Mouse (Mus musculus) midbrain, embryonic 16.5 days (tissue): ENCODE data around the gene Gm20604. TPM values are rescaled to one million over a fixed set of nuclear protein-coding genes. Genes with fewer than 3 reads are reported as not detected.

ENCODE experiments used
- ATAC-seq: fragments of 200-750 bp; cut with Nextera tagmentation; 2 replicates; pipeline ENCODE4 v1.8.0; 2017; ENCODE audit warnings: moderate TSS enrichment
- H3K27ac ChIP-seq: fragments of 300-500 bp; sonication (generic); 2 replicates; pipeline ENCODE4 v1.5.1; 2014; ENCODE audit warnings: mild to moderate bottlenecking, low read length, mixed read lengths
- H3K27me3 ChIP-seq: fragments of 300-500 bp; sonication (generic); 2 replicates; pipeline ENCODE4 v1.6.1; 2014; ENCODE audit warnings: low read depth, low read length, mixed read lengths; ENCODE audit not compliant: control insufficient read depth, insufficient read depth
- H3K36me3 ChIP-seq: fragments of 300-500 bp; sonication (generic); 2 replicates; pipeline ENCODE4 v1.6.1; 2014; ENCODE audit warnings: mild to moderate bottlenecking, low read length, moderate library complexity, mixed read lengths; ENCODE audit not compliant: control insufficient read depth, insufficient read depth
- H3K4me1 ChIP-seq: fragments of 300-500 bp; sonication (generic); 2 replicates; pipeline ENCODE4 v1.6.1; 2014; ENCODE audit warnings: mild to moderate bottlenecking, low read length, mixed read lengths; ENCODE audit not compliant: control insufficient read depth, insufficient read depth
- H3K4me2 ChIP-seq: fragments of 300-500 bp; sonication (generic); 2 replicates; pipeline ENCODE4 v1.6.1; 2014; ENCODE audit warnings: mild to moderate bottlenecking, low read length, mixed read lengths
- H3K4me3 ChIP-seq: fragments of 300-500 bp; sonication (generic); 2 replicates; pipeline ENCODE4 v1.5.1; 2014; ENCODE audit warnings: low read depth, mild to moderate bottlenecking, low read length, moderate library complexity, mixed read lengths
- H3K9ac ChIP-seq: fragments of 300-500 bp; sonication (generic); 2 replicates; pipeline ENCODE4 v1.6.1; 2014; ENCODE audit warnings: low read depth, low read length, mixed read lengths
- H3K9me3 ChIP-seq: fragments of 300-500 bp; sonication (generic); replicated peaks from 2 replicates; pipeline ENCODE4 v1.6.1; 2014; ENCODE audit warnings: mild to moderate bottlenecking, low read length, mixed read lengths; ENCODE audit not compliant: control insufficient read depth, poor library complexity, severe bottlenecking
- WGBS: fragments of 180-500 bp; shearing (Covaris S2); extraction: QIAGEN DNeasy Blood & Tissue Kit; methylation state at CpG from one replicate; pipeline ENCODE4 v1.1.7; 2014; 5-methylcytosine and 5-hydroxymethylcytosine counted together
- polyA plus RNA-seq: library from polyadenylated mRNA; unstranded; fragments of >200 nt; fragmentation: Nextera tagmentation; extraction: Ambion mirVana; gene quantifications from 2 replicates; pipeline ENCODE4 v1.2.1, GENCODE M21; 2015

The Gm20604 gene
- polyA plus RNA-seq, 1 experiment from 2014 or later, result 50.9 TPM

DNA sequence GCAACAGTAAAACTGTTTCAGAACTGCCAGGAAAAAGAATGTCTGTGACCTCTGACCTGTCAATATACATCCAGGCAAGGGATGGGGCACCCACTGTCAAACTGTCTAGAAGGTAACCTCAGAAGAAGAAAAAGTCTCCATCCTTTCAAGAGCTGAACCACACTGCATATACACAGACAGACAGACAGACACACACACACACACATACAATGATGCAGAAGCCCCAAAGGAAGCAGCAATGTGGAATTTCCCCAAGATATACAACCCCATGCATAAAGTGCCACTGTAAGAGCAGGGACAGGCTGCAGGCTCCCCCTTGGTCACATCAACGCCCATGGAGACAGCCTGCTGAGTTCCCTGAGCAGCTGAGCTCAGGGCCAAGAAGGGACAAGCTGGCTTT lies 59.3 kb downstream of the Gm20604 start:
- Histone ChIP-seq H3K4me2 (no peak overlapping the region), H3K4me3 (no peak overlapping the region), H3K36me3 (no peaks in the 10 kb centered on the region), H3K9me3 (no peaks in the 10 kb centered on the region), H3K4me1 (peaks cover 38% of the 10 kb centered on the region), H3K27me3 (no peaks in the 10 kb centered on the region), H3K27ac (no peak overlapping the region), H3K9ac (no peak overlapping the region)
- no peak for ATAC-seq
- 44% methylated on average over 1 of the region's 1 CpGs for whole genome bisulfite sequencing

DNA sequence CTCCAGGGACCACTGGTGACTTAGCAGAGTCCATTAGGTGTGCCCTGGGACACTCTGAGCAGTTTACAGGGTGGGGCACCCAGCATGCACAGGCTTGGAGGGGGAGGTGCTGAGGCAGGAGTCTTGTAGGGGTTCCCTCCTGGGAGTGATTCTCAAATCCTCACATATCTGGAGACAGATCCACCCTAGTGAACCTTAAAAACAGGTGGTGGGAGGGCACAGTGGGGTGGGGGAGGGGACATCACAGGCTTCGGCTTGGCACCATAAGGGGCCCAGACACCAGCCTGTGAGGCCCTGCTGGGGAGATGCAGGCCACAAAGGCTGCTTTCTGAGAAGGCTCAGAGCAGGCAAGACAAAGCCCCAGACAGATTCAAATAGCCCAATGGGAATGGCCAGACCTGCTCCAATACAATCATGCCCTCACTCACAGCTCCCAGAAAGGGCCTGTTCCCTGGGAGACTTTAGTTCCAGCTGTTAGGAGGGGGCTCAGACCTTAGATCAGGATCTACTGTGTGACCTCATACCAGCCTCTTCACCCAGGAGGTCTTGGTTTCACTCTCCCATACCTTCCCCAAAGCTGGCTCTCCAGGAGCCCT lies 60.3 kb downstream of the Gm20604 start:
- H3K4me1 ChIP-seq, result peaks cover 32% of the 10 kb centered on the region
- no peak overlapping the region for H3K9ac ChIP-seq

DNA sequence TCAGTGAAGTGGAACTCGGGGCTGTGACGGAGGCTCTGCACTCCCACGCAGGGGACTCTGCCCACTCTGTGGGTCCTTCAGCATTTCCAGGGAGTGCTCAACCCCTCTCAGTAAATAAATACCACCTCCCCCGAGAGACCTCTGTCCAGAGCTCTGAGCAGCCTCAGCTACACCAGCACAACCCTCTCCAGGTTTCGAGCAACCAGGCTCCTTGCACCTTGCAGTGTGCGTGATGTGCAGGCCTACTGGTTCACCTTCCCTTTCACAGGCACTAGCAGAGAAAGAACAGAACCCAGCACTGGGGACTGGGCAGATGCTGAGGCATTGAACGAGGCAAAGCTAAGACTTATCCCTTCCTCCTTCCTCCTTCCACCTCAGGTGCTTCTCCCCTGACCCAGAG lies 61.1 kb downstream of the Gm20604 start:
- Histone ChIP-seq H3K4me3 (no peak overlapping the region), H3K9ac (no peak overlapping the region), H3K27ac (no peak overlapping the region), H3K27me3 (no peaks in the 10 kb centered on the region), H3K9me3 (no peaks in the 10 kb centered on the region), H3K4me2 (no peak overlapping the region), H3K4me1 (peaks cover 27% of the 10 kb centered on the region), H3K36me3 (no peaks in the 10 kb centered on the region)
- ATAC-seq, result no peak
- WGBS, result 74% methylated on average over 7 of the region's 7 CpGs

More for the DNA sequence above, 60.3 kb downstream of the Gm20604 start:
- WGBS, result 0% methylated on average over 1 of the region's 1 CpGs
- no peak overlapping the region for H3K4me3 ChIP-seq
- no peaks in the 10 kb centered on the region for H3K36me3 ChIP-seq
- ATAC-seq, result peak; percentile 14; the same call in 1 of the 2 replicates
- no peaks in the 10 kb centered on the region for H3K27me3 ChIP-seq
- H3K9me3 ChIP-seq, result no peaks in the 10 kb centered on the region
- no peak overlapping the region for H3K4me2 ChIP-seq
- H3K27ac ChIP-seq, result no peak overlapping the region

DNA sequence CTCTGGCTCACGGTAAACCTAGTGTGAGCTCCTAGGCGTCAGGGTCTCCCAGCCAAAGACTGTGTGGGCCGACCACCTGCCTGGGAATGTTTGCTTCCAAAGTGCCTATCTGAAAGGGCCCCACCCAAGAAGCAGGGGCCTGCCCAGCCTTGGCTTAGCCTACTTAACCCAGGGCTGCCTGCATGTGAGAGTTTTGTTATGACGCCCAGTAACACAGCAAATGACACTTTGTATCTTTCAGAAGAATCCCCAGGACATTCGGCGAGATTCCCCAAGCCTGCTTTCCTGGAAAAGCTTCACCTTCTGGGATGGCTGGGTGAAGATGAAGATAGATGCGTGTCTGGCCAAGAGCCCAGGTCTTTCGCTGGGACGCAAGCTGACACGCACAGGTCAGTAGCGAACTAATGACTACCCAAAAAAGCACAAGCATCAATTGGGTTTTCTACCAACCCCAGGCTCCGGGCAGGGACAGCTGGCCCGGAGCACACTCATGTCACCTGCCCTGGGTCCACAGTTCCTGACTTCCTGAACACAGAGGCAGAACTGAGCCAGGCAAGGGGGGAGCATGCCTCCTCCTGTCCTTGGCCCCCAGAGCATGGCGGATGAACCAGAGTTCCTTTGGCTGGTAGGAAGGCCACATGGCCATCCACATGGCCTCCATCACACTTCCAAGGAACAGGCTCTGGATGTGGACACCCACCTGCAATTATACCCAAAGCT lies 61.7 kb downstream of the Gm20604 start:
- WGBS, result 91% methylated on average over 14 of the region's 14 CpGs
- no peak for ATAC-seq
- no peaks in the 10 kb centered on the region for H3K9me3 ChIP-seq
- H3K4me2 ChIP-seq, result no peak overlapping the region
- no peak overlapping the region for H3K27ac ChIP-seq
- no peaks in the 10 kb centered on the region for H3K36me3 ChIP-seq
- H3K4me1 ChIP-seq, result peaks cover 21% of the 10 kb centered on the region
- H3K9ac ChIP-seq, result no peak overlapping the region
- H3K4me3 ChIP-seq, result no peak overlapping the region
- H3K27me3 ChIP-seq, result no peaks in the 10 kb centered on the region

DNA sequence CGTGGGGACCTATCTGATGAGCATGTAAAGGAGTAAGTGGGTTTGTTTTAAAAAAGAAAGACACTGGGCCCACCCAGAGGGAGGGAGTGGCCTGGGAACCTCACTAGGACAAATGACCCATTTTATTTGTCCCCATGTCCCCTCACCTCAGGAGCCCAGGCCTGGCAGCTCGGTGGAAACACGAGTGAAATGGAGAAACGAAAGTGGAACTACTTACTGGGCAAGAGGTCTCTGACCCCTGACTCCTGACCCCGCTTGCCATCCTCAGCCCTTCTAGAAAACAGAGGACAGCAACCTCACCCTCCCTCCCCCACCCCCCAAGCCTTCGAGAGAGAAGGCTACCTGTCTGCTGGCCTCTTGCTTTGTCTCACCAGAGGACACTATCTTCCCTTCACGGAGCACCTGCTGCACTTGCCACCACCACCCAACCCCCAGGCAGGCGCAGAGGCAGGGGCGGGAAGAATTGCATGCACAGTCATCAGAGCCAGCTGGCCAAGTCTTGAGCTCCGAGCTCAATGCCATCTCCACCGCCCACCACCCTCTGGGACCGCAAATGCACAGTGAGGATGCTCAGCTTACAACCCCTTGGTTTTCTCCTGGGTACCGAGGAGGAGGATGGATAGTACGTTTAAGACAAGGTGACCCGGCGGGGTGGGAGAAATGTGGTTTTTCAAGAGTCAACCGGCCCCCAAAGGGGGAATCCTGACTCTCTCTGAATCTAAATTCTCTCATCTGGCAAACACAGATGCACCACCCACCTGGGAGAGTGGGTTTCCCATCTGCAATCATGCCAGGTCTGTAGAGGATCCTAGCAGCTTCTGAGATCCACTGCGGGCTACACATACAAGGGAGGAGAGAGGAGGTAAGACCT lies 62.9 kb downstream of the Gm20604 start:
- peaks cover 19% of the 10 kb centered on the region for H3K4me1 ChIP-seq
- H3K27me3 ChIP-seq, result no peaks in the 10 kb centered on the region
- H3K4me2 ChIP-seq, result no peak overlapping the region
- WGBS, result 68% methylated on average over 18 of the region's 18 CpGs
- H3K9ac ChIP-seq, result no peak overlapping the region
- no peak for ATAC-seq
- no peaks in the 10 kb centered on the region for H3K36me3 ChIP-seq
- no peak overlapping the region for H3K4me3 ChIP-seq
- H3K27ac ChIP-seq, result no peak overlapping the region
- H3K9me3 ChIP-seq, result no peaks in the 10 kb centered on the region

DNA sequence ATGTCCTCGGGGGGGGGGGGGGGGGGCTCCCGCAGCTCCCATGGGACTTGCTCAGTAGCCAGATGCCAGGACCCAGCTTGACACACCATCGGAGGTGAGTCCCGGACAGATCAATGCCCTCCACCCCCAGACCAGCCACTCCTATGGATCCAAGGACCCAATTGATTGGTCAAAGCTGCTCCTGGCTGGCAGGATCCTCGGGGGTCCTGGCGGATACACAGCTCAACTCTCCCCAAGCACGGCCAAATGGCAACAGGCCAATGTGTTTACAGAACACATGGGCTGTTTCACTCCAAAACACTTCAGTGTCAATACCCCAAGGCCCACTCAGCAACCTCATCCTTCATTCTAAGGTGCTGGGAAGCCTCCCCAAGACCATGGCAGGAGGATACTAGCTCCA lies 66.7 kb downstream of the Gm20604 start:
- WGBS, result 79% methylated on average over 7 of the region's 7 CpGs

More for the DNA sequence above, 66.7 kb downstream of the Gm20604 start:
- Histone ChIP-seq H3K27ac (no peak overlapping the region), H3K36me3 (no peaks in the 10 kb centered on the region), H3K4me2 (no peak overlapping the region), H3K27me3 (no peaks in the 10 kb centered on the region), H3K9ac (no peak overlapping the region), H3K4me3 (no peak overlapping the region), H3K4me1 (no peaks in the 10 kb centered on the region), H3K9me3 (no peaks in the 10 kb centered on the region)
- ATAC-seq, result no peak

Other genes starting within 250 kb of the Gm20604 start
- 165 and 194 TPM in 2 replicates for gene Chga, start 203.7 kb downstream of the Gm20604 start, polyA plus RNA-seq
- gene Itpk1, start 53.7 kb downstream of the Gm20604 start, polyA plus RNA-seq, result 35.8 and 39.3 TPM in 2 replicates
- 76.2 and 78.4 TPM in 2 replicates for gene Moap1, start 15.0 kb downstream of the Gm20604 start, polyA plus RNA-seq
- gene Tmem251, start 14.9 kb downstream of the Gm20604 start, polyA plus RNA-seq, result 10.8 and 11.3 TPM in 2 replicates
- not detected in 2 replicates for gene Gm28051, start 907 bp downstream of the Gm20604 start, polyA plus RNA-seq
- gene Gon7, start 869 bp downstream of the Gm20604 start, polyA plus RNA-seq, result 48.6 and 53.2 TPM in 2 replicates
- 33.8 and 34.7 TPM in 2 replicates for gene Ubr7, start 705 bp downstream of the Gm20604 start, polyA plus RNA-seq
- 11.2 and 14.9 TPM in 2 replicates for gene Btbd7, start 119.8 kb upstream of the Gm20604 start, polyA plus RNA-seq
- gene Cox8c, start 140.6 kb upstream of the Gm20604 start, polyA plus RNA-seq, result not detected in 2 replicates
- gene Unc79, start 190.2 kb upstream of the Gm20604 start, polyA plus RNA-seq, result 7.4 and 7.8 TPM in 2 replicates